Mouse (Mus musculus) large intestine, adult 2 months (tissue): ENCODE measurements around the gene Gm49416. TPM values are rescaled to one million over a fixed set of nuclear protein-coding genes. Genes with fewer than 3 reads are reported as not detected.

ENCODE experiments used
- DNase-seq: peaks from one replicate; pipeline ENCODE4 v3.0.0-alpha.2; 2012; ENCODE audit warnings: low read depth, low spot score
- WGBS: fragments of 180-500 bp; shearing (Covaris S2); methylation state at CpG from one replicate; pipeline ENCODE4 v1.1.7; 2018; 5-methylcytosine and 5-hydroxymethylcytosine counted together
- polyA plus RNA-seq: library from polyadenylated mRNA; depleted of rRNA; stranded (reverse); fragments of >200 nt; gene quantifications from 2 replicates; pipeline ENCODE4 v1.2.3, GENCODE M21; 2012; rRNA removed

The Gm49416 gene
- polyA plus RNA-seq, 1 experiment = not detected

DNA sequence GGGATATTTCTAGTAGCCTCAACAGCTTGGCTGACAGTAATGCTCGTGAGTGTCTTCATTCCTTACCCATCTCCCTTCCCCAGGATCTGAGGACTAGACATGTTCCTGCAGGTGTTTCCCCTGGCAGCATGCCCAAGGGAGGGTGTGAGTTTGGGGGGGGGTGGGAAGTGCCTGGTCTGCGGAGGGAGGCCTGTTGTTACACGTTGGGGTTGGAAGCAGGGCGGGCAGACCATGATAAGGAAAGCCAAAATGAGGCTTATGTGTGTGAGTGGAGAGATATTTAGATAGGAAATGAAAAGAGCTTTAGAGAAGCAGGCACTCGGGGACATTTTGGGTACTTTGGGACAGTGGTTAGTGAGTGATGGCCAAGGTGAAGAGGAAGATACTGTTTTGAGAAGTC lies 55.3 kb downstream of the Gm49416 start:
- WGBS = 15% methylated on average over 5 of the region's 5 CpGs

DNA sequence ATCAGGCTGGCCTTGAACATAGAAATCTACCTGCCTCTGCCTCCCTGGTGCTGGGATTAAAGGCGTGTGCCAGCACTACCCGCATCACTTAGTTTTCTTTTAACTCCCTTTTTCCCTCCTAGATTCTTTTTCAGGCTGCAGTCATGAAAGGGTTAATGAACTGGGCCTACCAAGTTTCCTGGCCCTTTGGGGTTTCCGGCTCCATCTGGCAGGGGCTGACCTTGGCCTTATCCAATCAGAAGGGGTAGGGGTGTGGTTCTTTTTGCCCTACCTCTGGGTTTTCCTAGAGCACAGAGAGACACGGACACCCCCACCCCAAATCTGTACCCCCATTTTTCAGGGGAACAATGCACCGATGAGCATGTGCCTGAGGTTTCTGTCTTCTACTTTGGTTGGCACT lies 56.0 kb downstream of the Gm49416 start:
- WGBS = 18% methylated on average over 5 of the region's 5 CpGs
- no peak for DNase-seq

More for the DNA sequence above, 55.3 kb downstream of the Gm49416 start:
- DNase-seq = no peak

Other genes starting within 250 kb of the Gm49416 start
- gene Chrm1, start 225.1 kb upstream of the Gm49416 start, polyA plus RNA-seq = 2.7 and 3.2 TPM in 2 replicates
- gene Slc3a2, start 165.6 kb upstream of the Gm49416 start, polyA plus RNA-seq = 194 and 323 TPM in 2 replicates
- gene Wdr74, start 153.1 kb upstream of the Gm49416 start, polyA plus RNA-seq = 33.3 and 39.9 TPM in 2 replicates
- gene 1700092M07Rik, start 148.2 kb upstream of the Gm49416 start, polyA plus RNA-seq = not detected in 2 replicates
- gene Stx5a, start 147.5 kb upstream of the Gm49416 start, polyA plus RNA-seq = 71.7 and 97.3 TPM in 2 replicates
- 79.1 and 92.6 TPM in 2 replicates for gene Nxf1, start 131.9 kb upstream of the Gm49416 start, polyA plus RNA-seq
- 107 and 131 TPM in 2 replicates for gene Tmem223, start 117.9 kb upstream of the Gm49416 start, polyA plus RNA-seq
- gene Tmem179b, start 114.5 kb upstream of the Gm49416 start, polyA plus RNA-seq = 107 and 122 TPM in 2 replicates
- 7.8 and 8.1 TPM in 2 replicates for gene Taf6l, start 102.5 kb upstream of the Gm49416 start, polyA plus RNA-seq
- 46.2 and 53.1 TPM in 2 replicates for gene Polr2g, start 90.3 kb upstream of the Gm49416 start, polyA plus RNA-seq
- gene Zbtb3, start 86.4 kb upstream of the Gm49416 start, polyA plus RNA-seq = 1.8 TPM in 2 replicates
- gene Ttc9c, start 69.6 kb upstream of the Gm49416 start, polyA plus RNA-seq = 14.8 and 23.6 TPM in 2 replicates
- 16.3 and 21.8 TPM in 2 replicates for gene Hnrnpul2, start 68.9 kb upstream of the Gm49416 start, polyA plus RNA-seq
- gene AC129217.1, start 59.2 kb upstream of the Gm49416 start, polyA plus RNA-seq = 2.4 and 4.4 TPM in 2 replicates
- 79.8 and 82.1 TPM in 2 replicates for gene Bscl2, start 51.5 kb upstream of the Gm49416 start, polyA plus RNA-seq
- 1.4 and 1.6 TPM in 2 replicates for gene Gng3, start 49.7 kb upstream of the Gm49416 start, polyA plus RNA-seq
- gene Lrrn4cl, start 38.2 kb upstream of the Gm49416 start, polyA plus RNA-seq = 0.74 and 0.84 TPM in 2 replicates
- gene Ubxn1, start 17.4 kb upstream of the Gm49416 start, polyA plus RNA-seq = 82.6 and 86.1 TPM in 2 replicates
- gene Uqcc3, start 8.0 kb upstream of the Gm49416 start, polyA plus RNA-seq = 19.7 and 23.4 TPM in 2 replicates
- 2.2 and 2.3 TPM in 2 replicates for gene Lbhd1, start 5.2 kb upstream of the Gm49416 start, polyA plus RNA-seq
- not detected in 2 replicates for gene Gm49403, start 5.0 kb upstream of the Gm49416 start, polyA plus RNA-seq
- gene 1810009A15Rik, start 73 bp upstream of the Gm49416 start, polyA plus RNA-seq = 17.7 and 21.0 TPM in 2 replicates
- gene Ints5, start 4.1 kb downstream of the Gm49416 start, polyA plus RNA-seq = 24.4 and 26.9 TPM in 2 replicates
- 104 and 157 TPM in 2 replicates for gene Ganab, start 9.1 kb downstream of the Gm49416 start, polyA plus RNA-seq
- 66.6 and 72.2 TPM in 2 replicates for gene B3gat3, start 31.4 kb downstream of the Gm49416 start, polyA plus RNA-seq
- gene Rom1, start 40.4 kb downstream of the Gm49416 start, polyA plus RNA-seq = 6.8 and 8.9 TPM in 2 replicates
- 24.3 and 32.1 TPM in 2 replicates for gene Eml3, start 40.6 kb downstream of the Gm49416 start, polyA plus RNA-seq
- 30.6 and 32.3 TPM in 2 replicates for gene Mta2, start 52.9 kb downstream of the Gm49416 start, polyA plus RNA-seq
- gene Tut1, start 64.9 kb downstream of the Gm49416 start, polyA plus RNA-seq = 13.6 and 18.5 TPM in 2 replicates
- gene Eef1g, start 78.1 kb downstream of the Gm49416 start, polyA plus RNA-seq = 302 and 315 TPM in 2 replicates
- gene Ahnak, start 100.4 kb downstream of the Gm49416 start, polyA plus RNA-seq = 11.2 and 19.9 TPM in 2 replicates
- gene Scgb1a1, start 199.0 kb downstream of the Gm49416 start, polyA plus RNA-seq = 0.45 and 1.1 TPM in 2 replicates
- gene Asrgl1, start 246.7 kb downstream of the Gm49416 start, polyA plus RNA-seq = 0.79 and 0.96 TPM in 2 replicates